ENCODE assay signal across 18 mouse cellular contexts in genomic region chr2:153393045-153393444, GRCm38 (mm10). TPM values are rescaled to one million over a fixed set of nuclear protein-coding genes. Genes with fewer than 3 reads are reported as not detected.
A peak's percentile ranks its signal among the peaks of the same experiment; 100 is the strongest.
DNase-seq lines count a peak whose midpoint lies in the region; ATAC-seq and TF ChIP-seq lines count a peak whose summit lies in the region.
"Had no signal": no experiment of that assay in that cellular context is flagged by ENCODE, and none has a peak within 500 bp of the region (broad histone marks: within the 10 kb centered on the region; RNA-seq: fewer than 3 reads in every experiment).

No protein-coding gene starts in this region.

- ATAC-seq in megakaryocyte progenitor cell, adult 5-6 weeks (replicated peaks; ENCODE audit: poor library complexity), result no peak
- ATAC-seq: forebrain, postnatal 0 days; hindbrain, postnatal 0 days had no signal

- no peak for TF ChIP-seq CTCF in heart, adult 2 months (IDR thresholded peaks at IDR 0.05)

- H3K27me3 ChIP-seq in heart, adult 2 months (ENCODE audit: control insufficient read depth, insufficient read depth, low read length), result no peaks in the 10 kb centered on the region
- H3K27me3 ChIP-seq: heart, embryonic 13.5 days; limb, embryonic 15.5 days had no signal

- H3K27ac ChIP-seq in heart, adult 2 months, result no peak overlapping the region
- H3K27ac ChIP-seq: heart, embryonic 13.5 days; hindbrain, postnatal 0 days; limb, embryonic 15.5 days had no signal

- H3K4me1 ChIP-seq in heart, adult 2 months (ENCODE audit: control insufficient read depth, insufficient read depth, low read length), result no peaks in the 10 kb centered on the region; the same call in 1 of the 2 replicates
- H3K4me1 ChIP-seq: limb, embryonic 15.5 days had no signal

- H3K79me2 ChIP-seq in heart, adult 2 months (replicated peaks; ENCODE audit: control insufficient read depth, insufficient read depth, low read length), result peaks cover 2% of the 10 kb centered on the region; the same call in 1 of the 2 replicates

- DNase-seq in heart, adult 2 months, result peak; percentile 44 to 51
- DNase-seq in heart, postnatal 25 days (ENCODE audit: low spot score), result no peak
- DNase-seq in cerebellum, adult 11-12 months, result peak; percentile 72
- DNase-seq in cerebellum, postnatal 25 days, result peak; percentile 77 to 86
- peak; percentile 27 to 33 for DNase-seq in heart, postnatal 36 days
- no peak for DNase-seq in gastrocnemius, postnatal 4 days (ENCODE audit: low spot score in 2 of 2)
- DNase-seq: adrenal gland, postnatal 36 days; forebrain, postnatal 0 days; kidney, adult 11 months; kidney, postnatal 25 days; lung, adult 18-20 months; right cerebral cortex, adult 18-20 months; thymus, adult 2 months had no signal

- H3K36me3 ChIP-seq in heart, adult 2 months (ENCODE audit: control insufficient read depth, insufficient read depth, low read length), result peaks cover 7% of the 10 kb centered on the region

- H3K4me3 ChIP-seq in heart, adult 2 months, result no peak overlapping the region
- H3K4me3 ChIP-seq: erythroblast, embryonic 14.5 days; heart, embryonic 13.5 days; limb, embryonic 15.5 days had no signal

- WGBS in heart, adult 2 months, result 67% methylated on average over 10 of the region's 10 CpGs

- no peak for TF ChIP-seq POLR2A in heart, adult 2 months (IDR thresholded peaks at IDR 0.05; ENCODE audit: insufficient read depth, low read depth, low read length)

- TF ChIP-seq EP300 in heart, adult 2 months (IDR thresholded peaks at IDR 0.05; ENCODE audit: insufficient read depth, low read depth, low read length), result no peak

- H3K9ac ChIP-seq in heart, adult 2 months (ENCODE audit: low read depth, low read length), result no peak overlapping the region
- H3K9ac ChIP-seq: forebrain, postnatal 0 days; heart, embryonic 13.5 days; limb, embryonic 15.5 days had no signal

- intact Hi-C loops in heart, adult 2 months (cut with DNase I), result loop anchor here (5.0 kb wide), 1 partner anchor 41 kb away; no protein-coding TSS in a partner anchor
- intact Hi-C loops in heart, postnatal 25 days (cut with DNase I), result loop anchor here (5.0 kb wide), 1 partner anchor 41 kb away; no protein-coding TSS in a partner anchor
- intact Hi-C loops in heart, postnatal 36 days (cut with DNase I), result loop anchor here (5.0 kb wide), 1 partner anchor 46 kb away; the partner anchor contains the start of gene Asxl1

RNA-seq across cellular contexts. Expression of gene Asxl1, which starts 47.4 kb away (rescaled TPM):
- total RNA-seq in heart, adult 2 months (2021), result 10 to 100 TPM; 17.7 to 21.2 TPM
- 8.0 and 12.3 TPM in 2 replicates for polyA plus RNA-seq in heart, adult 2 months (2012; rRNA removed)
- total RNA-seq in heart, postnatal 25 days (2021), result 10 to 100 TPM; 22.4 to 23.7 TPM
- total RNA-seq in heart, postnatal 36 days (2021), result 10 to 100 TPM; 23.5 to 23.8 TPM
- 31.1 and 32.0 TPM in 2 replicates for total RNA-seq in megakaryocyte progenitor cell, adult 5-6 weeks (2015)
- total RNA-seq in megakaryocyte progenitor cell, adult 5-6 weeks (2017), result 20.0 and 24.1 TPM in 2 replicates
- total RNA-seq in gastrocnemius, postnatal 4 days (2021), result 10 to 100 TPM; 27.1 to 28.9 TPM

Comparison
In these comparisons a context has a peak if more than half of its experiments do, and no peak if none do; other contexts are left out.
1. DNase-seq: peak in heart, adult 2 months (2 of 2), cerebellum, adult 11-12 months (single experiment), cerebellum, postnatal 25 days (2 of 2) and heart, postnatal 36 days (2 of 2); none in heart, postnatal 25 days (single experiment) and gastrocnemius, postnatal 4 days (0 of 2).